Mouse (Mus musculus) lung, adult 2 months (tissue): ENCODE data around the gene Sh2d1b2.

ENCODE experiments used
- CTCF ChIP-seq: fragments of 200-500 bp; IDR thresholded peaks from 2 replicates; pipeline ENCODE4 v1.5.1; 2011; ENCODE audit warnings: mild to moderate bottlenecking, low read length, control low read depth; ENCODE audit not compliant: insufficient read depth
- POLR2A ChIP-seq: fragments of 200-500 bp; IDR thresholded peaks from 2 replicates; pipeline ENCODE4 v1.6.1; 2011; ENCODE audit warnings: low read depth, mild to moderate bottlenecking, control low read depth, low read length, borderline replicate concordance; ENCODE audit errors: extremely low read depth

DNA sequence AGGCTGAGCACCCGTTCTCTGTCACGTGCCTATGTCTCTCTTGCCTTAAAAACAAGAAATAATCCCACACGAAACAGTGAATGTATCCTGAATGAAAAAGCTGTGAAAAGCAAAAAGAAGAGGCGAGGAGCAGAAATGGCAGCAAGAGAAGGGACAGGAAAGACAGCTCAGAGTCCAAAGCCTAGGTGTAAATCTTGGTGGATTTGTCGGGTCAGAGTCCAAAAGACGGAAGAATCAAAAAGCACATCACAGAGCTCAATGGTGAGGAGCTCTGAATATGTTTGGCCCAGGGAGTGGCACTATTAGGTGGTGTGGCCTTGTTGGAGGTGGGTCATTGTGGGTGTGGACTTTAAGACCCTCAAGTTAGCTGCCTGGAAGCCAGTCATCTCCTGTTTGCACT lies 26.2 kb upstream of the Sh2d1b2 start:
- TF ChIP-seq CTCF: no peak
- no peak for TF ChIP-seq POLR2A
